Mouse (Mus musculus): ENCODE data around the gene Prpf6. TPM values are rescaled to one million over a fixed set of nuclear protein-coding genes. Genes with fewer than 3 reads are reported as not detected.

The Prpf6 gene
- polyA plus RNA-seq, 1 experiment from 2014 or later, result 70.5 TPM

DNA sequence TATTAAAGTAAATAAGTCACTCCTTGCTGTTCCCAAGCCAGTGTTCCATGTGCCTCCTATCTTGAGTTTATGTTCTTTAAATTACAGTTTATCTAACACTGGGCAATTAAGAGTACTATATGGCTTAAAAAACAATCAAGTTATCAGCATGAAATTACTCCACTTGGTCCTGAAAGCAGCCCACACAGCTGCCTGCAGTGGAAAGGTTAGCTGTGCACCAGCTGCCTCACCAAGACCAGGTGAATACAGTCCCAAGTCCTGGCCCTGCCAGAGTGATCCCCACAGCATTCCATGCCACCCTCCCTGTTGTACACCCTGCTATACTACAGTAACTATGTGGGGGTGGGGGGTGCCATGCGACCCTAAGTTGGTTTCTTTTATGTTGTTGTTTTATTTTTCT, 61.9 kb downstream of the Prpf6 start:
- ATAC-seq (ENCODE audit: low FRiP score, low read depth), result no peak

DNA sequence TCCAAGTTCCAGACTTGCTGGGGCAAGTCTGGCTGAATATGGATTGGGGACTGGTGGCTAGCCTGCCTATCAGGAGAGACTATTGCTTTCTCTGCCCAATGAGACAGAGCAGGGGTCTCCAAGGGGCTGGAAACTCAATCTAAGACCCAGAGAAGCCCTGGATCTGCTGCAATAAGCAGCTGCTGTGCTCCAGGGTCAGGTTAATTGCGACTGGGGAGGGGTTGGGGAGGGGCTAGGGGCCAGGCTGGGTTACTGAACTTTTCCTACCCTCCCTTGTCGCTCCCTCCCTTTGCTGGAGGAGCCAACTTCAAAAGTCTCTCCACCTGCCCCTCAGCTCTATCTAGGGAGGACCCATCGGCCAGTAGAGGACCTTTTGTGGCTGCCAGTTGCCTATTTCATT, 65.1 kb downstream of the Prpf6 start, which contains the start of gene Gm29797:
Gene Gm29797, plus strand, starts transcription at position 301 of the 400 bp plus-strand sequence.
- WGBS, result 40% methylated on average over 3 of the region's 3 CpGs
- H3K36me3 ChIP-seq, result peaks cover 57% of the 10 kb centered on the region
- no peaks in the 10 kb centered on the region for H3K27me3 ChIP-seq
- ATAC-seq (ENCODE audit: low FRiP score, low read depth), result no peak
- H3K4me3 ChIP-seq, result no peak within 1 kb of the TSS
- no peaks in the 10 kb centered on the region for H3K9me3 ChIP-seq
- H3K4me1 ChIP-seq, result peaks cover 30% of the 10 kb centered on the region
- no peak within 1 kb of the TSS for H3K4me2 ChIP-seq (replicated peaks)
- H3K9ac ChIP-seq, result no peak within 1 kb of the TSS
- H3K27ac ChIP-seq, result no peak within 1 kb of the TSS

More for the DNA sequence above, 61.9 kb downstream of the Prpf6 start:
- peaks cover 88% of the 10 kb centered on the region for H3K36me3 ChIP-seq
- H3K4me3 ChIP-seq, result no peak overlapping the region
- peaks cover 14% of the 10 kb centered on the region for H3K4me1 ChIP-seq
- H3K4me2 ChIP-seq (replicated peaks), result no peak overlapping the region
- 90% methylated on average over 1 of the region's 1 CpGs for WGBS
- no peak overlapping the region for H3K27ac ChIP-seq
- H3K9ac ChIP-seq, result no peak overlapping the region
- H3K9me3 ChIP-seq, result no peaks in the 10 kb centered on the region
- H3K27me3 ChIP-seq, result no peaks in the 10 kb centered on the region

DNA sequence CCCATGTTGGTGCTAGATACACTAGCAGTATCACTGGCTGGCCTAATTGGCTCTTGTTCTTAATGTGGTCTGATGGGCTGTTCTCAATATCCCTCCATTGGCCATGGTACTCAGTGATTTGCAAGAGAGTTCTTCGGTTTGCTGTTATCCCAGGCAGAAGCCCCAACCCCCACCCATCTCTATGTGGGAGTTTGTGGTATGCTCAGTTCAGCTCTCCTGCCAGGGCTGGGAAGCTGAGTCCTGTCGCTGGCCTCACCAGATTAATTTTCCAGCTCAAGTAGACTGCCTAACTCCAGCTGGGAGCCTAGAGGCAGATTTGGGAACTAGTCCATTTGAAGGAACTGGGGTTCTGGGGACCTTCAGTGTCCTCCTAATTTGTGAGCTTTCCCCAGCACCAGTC, 65.8 kb downstream of the Prpf6 start:
- Histone ChIP-seq H3K27ac (no peak overlapping the region), H3K4me3 (no peak overlapping the region), H3K27me3 (no peaks in the 10 kb centered on the region), H3K4me2 (replicated peaks) (no peak overlapping the region), H3K4me1 (peaks cover 33% of the 10 kb centered on the region), H3K9ac (no peak overlapping the region), H3K9me3 (no peaks in the 10 kb centered on the region), H3K36me3 (peaks cover 50% of the 10 kb centered on the region)
- ATAC-seq (ENCODE audit: low FRiP score, low read depth), result no peak
- WGBS, result 64% methylated on average over 2 of the region's 2 CpGs

DNA sequence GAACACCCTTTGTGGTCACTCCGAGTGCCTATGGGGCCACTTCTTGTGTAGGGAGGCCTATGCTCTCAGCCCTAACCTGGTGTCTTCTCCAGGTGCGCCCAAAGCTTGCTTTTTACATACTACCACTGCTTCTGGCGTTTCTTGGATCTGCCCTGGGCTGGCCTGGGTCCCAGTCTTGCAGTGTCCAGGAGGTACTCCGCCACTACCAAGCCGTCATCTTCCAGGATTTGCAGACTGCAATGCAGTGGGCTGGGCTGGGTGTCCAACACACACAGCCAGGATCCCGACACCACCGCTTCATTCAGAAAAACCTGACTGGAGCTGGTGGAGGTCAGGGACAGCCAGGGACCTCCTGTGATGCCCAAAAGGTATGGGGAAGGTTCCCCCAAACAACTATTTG, 66.9 kb downstream of the Prpf6 start:
- Histone ChIP-seq H3K4me1 (peaks cover 33% of the 10 kb centered on the region), H3K4me2 (replicated peaks) (no peak overlapping the region), H3K27ac (no peak overlapping the region), H3K4me3 (no peak overlapping the region), H3K36me3 (peaks cover 39% of the 10 kb centered on the region), H3K9ac (no peak overlapping the region), H3K27me3 (no peaks in the 10 kb centered on the region), H3K9me3 (no peaks in the 10 kb centered on the region)
- 85% methylated on average over 7 of the region's 7 CpGs for WGBS
- no peak for ATAC-seq (ENCODE audit: low FRiP score, low read depth)

DNA sequence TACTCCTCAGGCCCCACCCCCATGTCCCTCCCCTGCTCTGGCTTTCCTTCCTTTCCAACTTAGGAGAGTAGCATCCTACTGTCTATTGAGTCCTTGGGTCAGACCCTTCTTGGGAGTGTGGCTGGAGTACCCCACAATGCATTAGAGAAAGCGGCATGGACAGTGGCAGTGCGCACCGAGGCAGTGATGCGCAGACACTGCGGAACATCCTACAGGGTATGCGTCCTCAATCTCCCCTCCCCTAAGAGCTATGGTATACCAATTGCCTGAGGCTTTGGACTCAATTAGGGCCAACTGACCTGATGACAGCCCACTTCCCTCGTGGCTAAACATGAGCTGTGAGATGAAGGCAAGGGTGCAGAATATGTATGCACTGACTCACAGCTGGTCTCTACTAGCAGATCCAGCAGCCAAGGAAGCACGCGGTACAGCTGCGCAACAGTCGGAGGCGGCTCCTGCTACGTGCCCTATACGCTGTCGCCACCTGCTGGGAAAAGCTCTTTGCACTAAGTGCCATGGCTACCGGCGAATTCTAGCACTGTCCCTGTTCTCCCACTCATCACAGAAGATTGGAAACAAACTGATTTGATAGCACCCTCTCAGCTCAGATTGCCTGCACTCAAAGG, 67.4 kb downstream of the Prpf6 start:
- Histone ChIP-seq H3K4me2 (replicated peaks) (0 out of 2 replicates have a peak overlapping the region, but pooled peaks have one; percentile 11), H3K4me3 (no peak overlapping the region), H3K27me3 (no peaks in the 10 kb centered on the region), H3K36me3 (peaks cover 34% of the 10 kb centered on the region), H3K27ac (no peak overlapping the region), H3K4me1 (peaks cover 33% of the 10 kb centered on the region), H3K9ac (no peak overlapping the region), H3K9me3 (no peaks in the 10 kb centered on the region)
- 40% methylated on average over 17 of the region's 17 CpGs for WGBS
- peak; percentile 37; the same call in 1 of the 2 replicates for ATAC-seq (ENCODE audit: low FRiP score, low read depth)

DNA sequence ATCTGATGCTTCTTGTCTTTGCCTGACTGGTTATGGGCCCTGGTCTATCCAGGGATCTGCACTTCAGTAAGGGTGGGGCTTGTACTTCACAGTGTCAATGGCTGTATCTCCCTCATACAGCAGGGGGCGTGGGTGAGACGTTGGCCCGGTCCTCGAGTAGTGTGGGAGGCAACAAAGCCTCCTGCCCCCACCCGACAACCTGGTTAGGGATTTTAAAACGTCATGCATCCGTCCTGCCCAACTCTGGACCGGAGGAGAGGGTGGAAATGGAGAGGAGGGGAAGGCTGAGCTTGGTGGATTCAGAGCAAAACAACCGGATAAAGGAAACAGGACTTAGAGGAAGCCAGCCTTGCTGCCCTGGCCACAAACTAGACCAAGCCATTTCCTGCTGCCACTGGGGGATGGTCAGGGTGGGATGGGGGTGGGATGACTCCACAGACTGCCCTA, 68.0 kb downstream of the Prpf6 start:
- Histone ChIP-seq H3K9ac (no peak overlapping the region), H3K9me3 (no peaks in the 10 kb centered on the region), H3K36me3 (peaks cover 29% of the 10 kb centered on the region), H3K4me3 (no peak overlapping the region), H3K27me3 (no peaks in the 10 kb centered on the region), H3K27ac (no peak overlapping the region), H3K4me1 (peaks cover 33% of the 10 kb centered on the region), H3K4me2 (replicated peaks) (0 out of 2 replicates have a peak overlapping the region, but pooled peaks have one; percentile 11)
- WGBS, result 9% methylated on average over 9 of the region's 9 CpGs
- ATAC-seq (ENCODE audit: low FRiP score, low read depth), result peak; percentile 38

DNA sequence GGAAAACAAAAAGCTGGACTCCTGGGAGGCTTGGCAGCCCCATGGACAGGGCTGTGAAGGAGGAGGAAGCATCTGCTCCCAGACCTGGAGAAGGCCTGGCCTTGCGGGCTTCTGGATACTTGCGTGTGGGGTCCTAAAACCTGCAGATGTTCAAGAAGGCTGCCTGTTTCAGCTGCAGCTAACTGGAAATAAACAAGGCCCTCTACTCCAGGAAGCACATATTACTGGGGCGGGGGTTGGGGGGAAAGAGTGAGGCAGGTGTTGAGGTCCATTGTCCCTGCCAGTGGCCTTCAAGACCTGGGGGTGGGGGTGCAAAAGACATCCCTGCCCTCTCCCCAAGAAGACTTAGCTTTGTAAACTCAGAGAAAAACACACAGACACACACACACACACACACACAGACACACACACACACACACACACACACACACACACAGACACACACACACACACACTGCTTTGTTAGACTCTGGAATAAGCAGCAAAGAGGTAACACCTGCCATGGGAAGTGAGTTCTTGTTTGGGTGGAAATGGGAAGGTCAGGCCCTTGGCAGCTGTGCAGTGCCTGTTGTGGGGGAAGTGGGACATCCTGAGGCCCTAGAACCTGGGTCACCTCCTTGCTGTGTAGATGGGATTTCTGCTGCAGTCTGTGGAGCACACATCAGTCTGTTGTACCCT, 71.1 kb downstream of the Prpf6 start:
- Histone ChIP-seq H3K36me3 (no peaks in the 10 kb centered on the region), H3K9ac (no peak overlapping the region), H3K9me3 (no peaks in the 10 kb centered on the region), H3K27me3 (0 out of 2 replicates have a peak, but pooled peaks cover under 1% of the 10 kb centered on the region), H3K4me1 (peaks cover 19% of the 10 kb centered on the region), H3K4me2 (replicated peaks) (no peak overlapping the region), H3K27ac (no peak overlapping the region), H3K4me3 (no peak overlapping the region)
- no peak for ATAC-seq (ENCODE audit: low FRiP score, low read depth)
- 72% methylated on average over 3 of the region's 3 CpGs for WGBS

DNA sequence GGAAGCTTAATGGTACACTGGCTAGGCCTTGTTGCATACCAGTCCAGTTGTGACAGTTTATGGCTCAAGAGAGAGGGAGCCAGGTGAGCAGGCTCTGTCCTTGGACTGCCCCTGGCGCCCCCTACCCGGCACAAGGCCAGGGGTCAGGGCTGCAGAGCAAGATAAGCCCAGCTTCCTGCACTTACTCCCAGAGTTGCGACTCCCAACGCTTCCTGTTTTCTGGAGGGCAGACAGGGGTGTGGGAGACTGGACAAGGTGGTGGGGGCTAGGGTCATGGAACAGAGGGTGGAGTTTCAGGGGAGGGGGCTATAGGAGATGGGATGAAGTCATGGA, 71.6 kb downstream of the Prpf6 start:
- Histone ChIP-seq H3K4me1 (peaks cover 19% of the 10 kb centered on the region), H3K9me3 (no peaks in the 10 kb centered on the region), H3K9ac (no peak overlapping the region), H3K36me3 (no peaks in the 10 kb centered on the region), H3K4me3 (no peak overlapping the region), H3K27ac (no peak overlapping the region), H3K4me2 (replicated peaks) (no peak overlapping the region), H3K27me3 (peaks cover 5% of the 10 kb centered on the region)
- WGBS, result 29% methylated on average over 4 of the region's 4 CpGs
- ATAC-seq (ENCODE audit: low FRiP score, low read depth), result peak; percentile 7; the same call in 1 of the 2 replicates

DNA sequence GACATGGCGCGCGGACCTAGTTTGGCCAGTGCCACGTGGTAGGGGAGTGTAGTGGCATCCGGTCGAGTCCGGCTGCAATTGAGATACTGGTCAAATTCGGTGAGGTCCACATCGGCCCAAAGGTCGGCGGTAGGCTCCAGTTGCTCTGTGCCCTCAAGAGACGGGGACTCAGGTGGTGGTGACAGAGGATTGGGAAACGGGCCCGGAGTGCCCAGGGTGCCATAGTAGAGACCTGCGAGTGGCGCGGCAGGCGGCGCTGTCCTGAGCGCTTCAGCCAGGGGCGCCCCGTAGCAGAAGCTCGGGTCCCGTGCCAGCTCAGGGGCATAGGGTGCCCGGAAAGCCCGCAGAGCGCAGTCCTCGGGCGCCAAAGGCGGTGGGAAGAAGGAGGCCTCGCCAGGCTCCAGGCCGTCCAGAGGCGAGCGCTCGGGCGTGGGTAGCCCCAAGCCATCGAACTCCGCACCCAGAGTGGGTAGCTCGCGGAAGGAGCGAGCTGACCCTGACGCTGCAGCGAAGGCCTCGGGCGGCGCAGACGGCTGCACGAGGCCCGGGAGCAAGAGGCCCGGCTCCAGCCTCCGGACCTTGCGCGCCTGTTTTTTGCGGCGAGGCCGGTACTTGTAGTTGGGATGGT, 78.7 kb downstream of the Prpf6 start:
- peak overlapping the region; percentile 85 for H3K4me2 ChIP-seq (replicated peaks)
- no peak overlapping the region for H3K27ac ChIP-seq
- ATAC-seq (ENCODE audit: low FRiP score, low read depth), result no peak
- peaks cover 66% of the 10 kb centered on the region for H3K27me3 ChIP-seq
- peak overlapping the region; percentile 55 for H3K4me3 ChIP-seq
- no peaks in the 10 kb centered on the region for H3K9me3 ChIP-seq
- WGBS, result 3% methylated on average over 56 of the region's 56 CpGs
- H3K4me1 ChIP-seq, result peaks cover 31% of the 10 kb centered on the region
- H3K9ac ChIP-seq, result peak overlapping the region; percentile 64
- no peaks in the 10 kb centered on the region for H3K36me3 ChIP-seq

DNA sequence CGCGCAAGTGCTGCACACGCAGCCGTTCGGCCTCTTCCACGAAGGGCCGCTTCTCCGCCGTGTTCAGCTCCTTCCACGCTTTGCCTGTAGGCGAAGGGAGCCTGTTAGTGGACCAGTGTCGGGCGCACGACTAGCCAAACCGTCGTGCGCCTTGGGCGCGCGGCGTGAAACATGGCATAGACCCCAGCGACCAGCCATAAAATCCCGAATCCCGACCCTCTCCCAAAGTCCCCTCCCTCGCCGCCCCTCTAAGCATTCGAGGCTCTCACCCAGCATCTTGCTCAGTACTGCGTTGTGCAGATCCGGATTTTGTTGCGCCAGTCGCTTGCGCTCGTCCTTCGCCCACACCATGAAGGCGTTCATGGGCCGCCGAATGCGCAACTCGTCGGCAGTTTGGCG, 79.2 kb downstream of the Prpf6 start:
- H3K4me3 ChIP-seq, result peak overlapping the region; percentile 55
- peak overlapping the region; percentile 64 for H3K9ac ChIP-seq
- no peak overlapping the region for H3K27ac ChIP-seq
- H3K4me2 ChIP-seq (replicated peaks), result peak overlapping the region; percentile 85
- H3K9me3 ChIP-seq, result no peaks in the 10 kb centered on the region
- no peaks in the 10 kb centered on the region for H3K36me3 ChIP-seq
- peaks cover 66% of the 10 kb centered on the region for H3K27me3 ChIP-seq
- WGBS, result under 1% methylated on average over 41 of the region's 41 CpGs
- no peak for ATAC-seq (ENCODE audit: low FRiP score, low read depth)
- H3K4me1 ChIP-seq, result peaks cover 36% of the 10 kb centered on the region

DNA sequence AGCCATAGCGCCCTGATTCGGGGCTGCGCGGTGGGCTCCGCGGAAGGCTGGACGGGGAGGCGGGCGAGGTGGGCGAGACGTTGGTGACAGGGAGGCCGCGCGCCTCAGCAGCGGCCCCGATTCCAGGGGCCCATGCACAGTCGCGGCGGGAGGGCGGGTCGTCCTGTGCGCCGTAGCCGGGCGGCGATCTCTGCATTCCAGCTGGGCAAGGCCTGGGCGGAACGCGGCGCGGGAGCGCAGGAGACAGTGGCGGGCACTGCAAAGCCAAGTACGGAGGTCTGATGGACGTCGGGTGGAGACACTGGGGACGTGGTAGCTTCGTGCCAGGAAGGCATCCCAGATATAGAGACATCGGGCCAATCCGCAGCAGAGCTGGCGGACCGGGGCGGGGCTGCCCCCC, 79.7 kb downstream of the Prpf6 start, which contains the start of gene Sox18:
Gene Sox18, minus strand, starts transcription at position 315 of the 400 bp plus-strand sequence.
- Histone ChIP-seq H3K9me3 (no peaks in the 10 kb centered on the region), H3K4me2 (replicated peaks) (peak within 1 kb of the TSS; percentile 85), H3K9ac (peak within 1 kb of the TSS; percentile 64), H3K27me3 (peaks cover 66% of the 10 kb centered on the region), H3K27ac (no peak within 1 kb of the TSS), H3K4me3 (peak within 1 kb of the TSS; percentile 55), H3K36me3 (no peaks in the 10 kb centered on the region), H3K4me1 (peaks cover 36% of the 10 kb centered on the region)
- ATAC-seq (ENCODE audit: low FRiP score, low read depth), result peak; percentile 18; the same call in 1 of the 2 replicates
- WGBS, result under 1% methylated on average over 43 of the region's 43 CpGs

DNA sequence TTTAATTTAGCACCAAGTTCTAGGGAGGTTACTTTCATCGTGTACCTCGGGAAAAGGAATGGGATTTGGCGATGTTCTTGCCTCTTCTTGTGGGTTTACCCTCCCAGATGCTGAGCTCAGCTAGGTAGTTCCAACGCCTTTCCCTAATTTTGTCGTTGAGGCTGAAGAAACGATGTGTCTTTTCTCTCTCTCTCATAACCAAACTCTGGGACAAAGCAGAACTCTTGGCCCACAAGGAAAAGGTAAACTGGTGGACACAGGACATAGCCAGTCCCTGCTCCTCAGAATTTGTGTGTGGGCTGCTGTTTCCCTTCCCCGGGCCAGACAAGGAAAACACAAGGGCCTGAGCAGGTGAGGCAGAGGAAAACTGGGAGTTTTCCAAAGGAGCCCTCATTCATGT, 80.3 kb downstream of the Prpf6 start:
- 22% methylated on average over 7 of the region's 7 CpGs for WGBS
- Histone ChIP-seq H3K9ac (no peak overlapping the region), H3K4me3 (peak overlapping the region; percentile 55), H3K27me3 (peaks cover 66% of the 10 kb centered on the region), H3K4me2 (replicated peaks) (peak overlapping the region; percentile 85), H3K4me1 (peaks cover 36% of the 10 kb centered on the region), H3K36me3 (no peaks in the 10 kb centered on the region), H3K9me3 (no peaks in the 10 kb centered on the region), H3K27ac (no peak overlapping the region)
- ATAC-seq (ENCODE audit: low FRiP score, low read depth), result no peak

Measured in limb, embryonic 13.5 days (tissue).